Mouse (Mus musculus): Measurements from ENCODE around the gene Pcare. TPM values are rescaled to one million over a fixed set of nuclear protein-coding genes. Genes with fewer than 3 reads are reported as not detected.

Pcare gene
- not detected for polyA plus RNA-seq (2017; shearing (Covaris generic))

DNA sequence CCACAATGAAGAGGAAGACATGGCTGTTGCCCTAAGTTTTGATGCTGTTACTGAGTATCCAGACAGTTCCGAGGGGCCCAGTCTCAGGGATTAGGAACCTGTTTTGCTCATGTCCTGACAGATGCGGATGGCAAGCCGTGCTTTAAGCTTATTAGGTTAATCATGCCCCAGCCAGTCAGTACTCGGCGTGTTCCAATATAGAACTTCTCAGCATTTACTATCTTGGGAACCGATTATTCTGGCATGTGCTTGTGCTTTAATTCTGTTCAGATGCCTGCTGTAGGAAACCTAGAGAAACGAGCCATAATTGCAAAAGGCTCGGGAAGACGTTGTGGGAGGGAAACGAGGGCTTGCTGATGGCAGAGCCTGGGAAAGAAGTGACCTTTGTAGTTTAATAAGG is at the start of gene Pcare:
TSS of gene Pcare (minus strand) at position 64 of the 400 bp plus-strand sequence.

DNA sequence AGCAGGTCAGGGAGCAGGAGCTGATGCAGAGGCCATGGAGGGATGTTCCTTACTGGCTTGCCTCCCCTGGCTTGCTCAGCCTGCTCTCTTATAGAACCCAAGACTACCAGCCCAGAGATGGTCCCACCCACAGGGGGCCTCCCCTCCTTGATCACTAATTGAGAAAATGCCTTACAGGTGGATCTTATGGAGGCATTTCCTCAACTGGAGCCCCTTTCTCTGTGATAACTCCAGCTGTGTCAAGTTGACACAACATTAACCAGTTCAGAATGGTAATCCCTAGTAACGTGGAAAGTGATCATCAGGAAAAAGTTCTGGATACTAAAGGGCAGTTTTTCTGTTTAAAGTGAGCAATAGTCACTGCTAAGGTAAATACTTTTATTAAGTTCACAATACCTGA is 15.5 kb upstream of the Pcare start, which contains the start of gene Clip4:
TSS of gene Clip4 (plus strand) at position 301 of the 400 bp plus-strand sequence.

Other genes starting within 250 kb of the Pcare start
- gene Ndc80, start 226.0 kb downstream of the Pcare start, polyA plus RNA-seq (2017; shearing (Covaris generic)): 12.8 TPM
- 3.2 TPM for gene Spdya, start 200.8 kb downstream of the Pcare start, polyA plus RNA-seq (2017; shearing (Covaris generic))
- 140 TPM for gene Wdr43, start 137.0 kb downstream of the Pcare start, polyA plus RNA-seq (2017; shearing (Covaris generic))
- not detected for gene Togaram2, start 79.6 kb downstream of the Pcare start, polyA plus RNA-seq (2017; shearing (Covaris generic))
- gene Clip4, start 15.6 kb upstream of the Pcare start, polyA plus RNA-seq (2017; shearing (Covaris generic)): not detected